Mouse (Mus musculus) frontal cortex, postnatal 36 days (tissue): ENCODE data around the gene Foxi2.

Experiments used
- DNase-seq, 2 experiments: peaks; one replicate each; pipeline ENCODE4 v3.0.0; 2022; ENCODE audit warnings: low spot score in 2 of 2

Foxi2 gene

GRCm38 (mm10) chr7:135410237-135410965, at the start of gene Foxi2:
Gene Foxi2 (plus strand): TSS chr7:135410308.
- peak in 1 of 2 experiments; percentile 6 for DNase-seq

- DNase-seq = no peak
Observed at GRCm38 (mm10) chr7:135364606-135365005, 45.5 kb upstream of the Foxi2 start.

GRCm38 (mm10) chr7:135376048-135376447, 34.1 kb upstream of the Foxi2 start:
- DNase-seq = no peak

DNA sequence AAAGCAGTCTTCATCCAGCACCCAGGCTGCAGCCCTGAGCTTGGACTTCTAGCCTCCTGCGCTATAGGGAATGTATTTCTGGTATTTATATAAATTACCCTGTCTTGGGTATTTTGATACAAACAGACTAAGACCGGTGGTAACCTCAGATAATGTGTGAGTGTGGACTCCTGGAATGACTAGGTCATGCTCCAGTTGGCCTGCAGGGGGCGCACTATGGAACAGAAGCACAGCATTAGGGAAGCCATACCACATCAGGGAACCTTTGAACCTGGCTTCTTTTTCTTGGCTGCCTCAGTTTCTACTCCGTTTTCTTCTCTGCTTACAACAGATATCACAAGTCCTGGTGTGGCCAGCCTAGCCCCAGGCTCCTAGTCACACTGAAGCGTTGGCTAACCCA, 33.2 kb upstream of the Foxi2 start:
- no peak for DNase-seq

DNA sequence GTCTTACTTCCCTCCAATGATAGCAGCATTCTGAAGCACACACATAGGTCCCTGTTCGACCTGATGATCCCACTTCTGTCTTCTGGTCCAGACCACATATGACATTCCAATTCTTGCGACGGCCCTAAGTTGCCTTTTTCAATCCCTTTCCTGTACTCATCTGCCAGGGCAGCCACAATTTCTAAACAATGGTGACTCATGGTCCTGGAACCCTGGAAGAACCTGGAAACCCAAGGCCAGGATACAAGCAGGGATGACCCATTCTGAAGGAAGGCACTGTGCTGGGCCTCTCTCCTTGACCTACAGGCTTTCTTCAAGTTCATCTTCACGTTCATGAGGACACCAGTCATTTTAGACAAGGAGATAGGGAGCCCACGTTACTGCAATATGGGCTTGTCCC, 31.8 kb upstream of the Foxi2 start:
- no peak for DNase-seq

DNA sequence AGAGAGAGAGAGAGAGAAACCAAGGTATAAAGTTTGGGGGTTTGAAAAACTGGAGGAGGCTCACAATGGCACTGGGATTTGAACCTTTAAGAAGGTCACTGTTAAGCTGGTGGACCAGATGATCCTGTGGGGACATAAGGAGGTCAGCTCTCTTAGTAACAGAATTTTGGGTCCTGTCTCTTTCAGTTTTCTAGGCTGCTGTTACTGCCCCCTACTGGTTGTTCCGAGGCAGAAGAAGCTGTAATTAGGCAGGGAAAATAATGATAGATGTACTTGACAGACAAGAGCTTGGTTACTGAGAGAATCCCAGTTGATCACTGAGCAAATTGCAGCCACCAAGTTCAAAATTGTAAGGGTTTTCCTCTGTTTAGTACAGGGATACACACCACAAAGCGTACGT, 21.1 kb upstream of the Foxi2 start:
- peak in 1 of 2 experiments; percentile 25 for DNase-seq

DNA sequence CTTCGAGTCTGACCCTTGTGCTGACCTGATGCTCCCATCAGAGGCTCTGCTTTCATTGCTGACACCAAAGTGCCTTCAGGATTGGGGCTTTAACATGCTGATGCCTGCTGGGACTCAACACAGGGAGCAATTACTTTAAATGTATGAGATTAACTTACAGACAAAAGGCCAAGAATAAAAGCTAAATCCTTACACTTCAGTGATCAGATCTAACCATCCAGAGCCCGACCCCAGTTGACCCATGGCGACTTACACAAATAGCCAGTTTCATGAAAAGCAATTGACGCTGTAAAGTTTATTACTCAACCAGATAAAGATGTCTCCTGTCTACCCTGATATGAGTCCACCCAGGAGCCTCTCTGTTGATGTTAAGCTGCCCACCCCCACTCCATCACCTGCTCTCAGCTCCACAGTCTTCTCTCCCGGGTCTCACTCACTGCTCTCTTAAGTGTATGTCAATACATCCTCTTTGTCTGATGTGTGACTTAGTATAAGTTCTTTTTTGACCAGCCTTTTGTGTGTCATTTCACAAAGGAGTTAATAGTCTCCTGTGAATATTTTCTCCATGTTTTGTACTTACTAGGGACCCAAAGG, 17.1 kb upstream of the Foxi2 start:
- DNase-seq = no peak

DNA sequence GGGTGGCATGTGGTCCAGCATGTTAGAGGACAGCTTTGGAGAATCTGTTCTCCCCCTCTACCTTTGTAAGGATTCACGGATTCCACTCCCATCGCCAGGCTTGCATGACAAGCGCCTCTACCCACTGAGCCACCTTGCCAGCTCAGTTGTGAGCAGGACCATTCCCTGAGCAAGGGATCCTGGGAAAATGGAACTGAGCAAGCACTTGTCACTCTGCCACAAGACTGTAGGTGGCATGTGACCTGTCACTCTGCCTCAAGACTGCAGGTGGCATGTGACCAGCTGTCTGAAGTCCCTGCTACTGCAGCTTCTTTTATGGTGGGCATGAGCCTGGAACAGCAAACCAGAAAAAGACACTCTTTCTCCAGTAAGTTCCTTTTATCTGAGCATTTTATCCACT, 15.7 kb upstream of the Foxi2 start:
- no peak for DNase-seq

DNA sequence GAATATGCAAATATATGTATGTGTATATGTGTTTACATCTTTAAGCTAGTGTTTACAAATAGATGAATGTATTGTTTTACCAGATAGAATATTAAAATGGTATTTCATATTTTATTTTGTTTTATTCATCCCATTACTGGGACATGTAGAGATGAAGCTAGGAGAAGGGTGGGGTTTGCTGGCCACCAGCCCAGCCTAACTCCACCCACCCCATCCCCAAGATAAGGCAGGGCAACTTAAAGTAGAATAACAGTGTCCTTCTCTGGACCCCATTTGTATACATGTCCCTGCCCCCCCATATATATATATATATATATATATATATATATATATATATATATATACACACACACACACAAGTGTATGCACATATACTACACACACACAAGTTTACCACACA, 14.9 kb upstream of the Foxi2 start:
- no peak for DNase-seq

GRCm38 (mm10) chr7:135397096-135397495, 13.0 kb upstream of the Foxi2 start:
- no peak for DNase-seq

- DNase-seq = no peak
Observed at GRCm38 (mm10) chr7:135397874-135398273, 12.2 kb upstream of the Foxi2 start.

GRCm38 (mm10) chr7:135403416-135403815, 6.7 kb upstream of the Foxi2 start:
- peak; percentile 80 to 82 for DNase-seq

DNA sequence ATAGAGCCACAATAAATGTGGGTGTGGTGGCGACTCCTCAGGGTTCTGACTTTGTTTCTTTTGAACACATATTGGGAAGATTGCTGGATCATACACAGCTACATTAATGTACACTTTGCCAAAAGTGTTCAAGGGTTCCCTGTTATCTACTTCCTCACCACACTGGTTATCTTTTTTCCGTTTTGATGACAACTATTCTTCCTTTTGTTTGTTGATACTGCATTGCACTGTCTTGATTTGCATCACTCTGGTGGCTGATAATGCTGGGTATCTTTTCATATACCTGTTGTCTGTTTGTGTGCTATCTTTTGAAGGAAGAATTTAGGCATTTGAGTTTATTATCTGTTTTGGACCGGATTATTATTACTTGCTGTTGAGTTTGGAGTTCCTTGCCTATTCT, 3.3 kb upstream of the Foxi2 start:
- DNase-seq = no peak

DNA sequence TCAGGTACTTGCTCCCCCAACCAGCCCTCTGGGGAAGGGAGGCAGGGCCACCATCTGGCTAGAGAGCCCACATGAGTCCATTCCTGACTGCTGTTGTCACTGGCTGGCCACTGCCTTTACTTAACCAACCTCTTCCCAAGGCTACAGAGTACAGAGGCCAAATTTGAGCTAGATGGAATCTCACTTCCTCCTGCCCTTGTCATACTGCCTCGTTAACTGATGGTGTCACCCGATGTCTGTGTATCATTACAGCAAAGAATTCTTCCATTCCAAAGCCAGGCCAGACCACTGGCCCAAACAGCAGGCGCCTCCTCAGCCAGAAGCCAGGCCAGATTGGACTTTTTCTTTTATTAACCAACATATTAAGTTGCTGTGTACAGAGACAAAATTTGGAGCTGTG, 1.6 kb upstream of the Foxi2 start:
- no peak for DNase-seq

- DNase-seq = no peak
Observed at GRCm38 (mm10) chr7:135412357-135412756, 2.2 kb downstream of the Foxi2 start.

- no peak for DNase-seq
Observed at GRCm38 (mm10) chr7:135428840-135429239, 18.7 kb downstream of the Foxi2 start.

GRCm38 (mm10) chr7:135430903-135431302, 20.8 kb downstream of the Foxi2 start:
- DNase-seq = peak in 1 of 2 experiments; percentile 33

- DNase-seq = no peak
Observed at GRCm38 (mm10) chr7:135443903-135444302, 33.8 kb downstream of the Foxi2 start.

GRCm38 (mm10) chr7:135451340-135451739, 41.2 kb downstream of the Foxi2 start:
- DNase-seq = no peak

- DNase-seq = no peak
Observed at GRCm38 (mm10) chr7:135452366-135452765, 42.3 kb downstream of the Foxi2 start.

DNA sequence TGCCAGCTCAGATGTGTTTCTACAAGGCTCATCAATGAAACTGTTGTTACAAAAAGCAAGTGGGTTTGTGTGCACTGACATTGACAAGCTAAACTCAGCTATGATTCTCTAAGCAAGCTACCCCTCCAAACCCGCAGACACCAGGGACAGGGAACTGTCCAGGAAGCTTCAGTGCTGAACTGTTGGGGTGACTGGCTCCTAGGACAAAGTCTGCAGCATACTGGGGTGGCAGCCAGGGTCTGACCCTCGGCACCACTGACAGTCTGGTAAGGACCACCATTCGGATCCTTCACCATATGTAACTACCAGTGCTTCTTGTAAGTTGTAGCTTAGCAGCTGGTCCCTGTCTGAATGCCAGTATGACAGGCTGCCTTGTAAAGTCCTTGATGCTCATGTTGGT, 43.6 kb downstream of the Foxi2 start:
- no peak for DNase-seq
